Mouse (Mus musculus): ENCODE results near the gene Gm10719.
"Not testable (repeated sequence)": the region's sequence is repeated elsewhere in the genome, so short reads cannot be mapped to it uniquely, and the experiment has no call there.

DNA sequence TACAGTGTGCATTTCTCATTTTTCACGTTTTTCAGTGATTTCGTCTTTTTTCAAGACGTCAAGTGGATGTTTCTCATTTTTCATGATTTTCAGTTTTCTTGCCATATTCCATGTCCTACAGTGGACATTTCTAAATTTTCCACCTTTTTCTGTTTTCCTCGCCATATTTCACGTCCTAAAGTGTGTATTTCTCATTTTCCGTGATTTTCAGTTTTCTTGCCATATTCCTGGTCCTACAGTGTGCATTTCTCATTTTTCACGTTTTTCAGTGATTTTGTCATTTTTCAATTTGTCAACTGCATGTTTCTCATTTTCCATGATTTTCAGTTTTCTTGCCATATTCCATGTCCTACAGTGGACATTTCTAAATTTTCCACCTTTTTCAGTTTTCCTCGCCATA, 17.1 kb downstream of the Gm10719 start, which contains the start of gene Gm17535:
- not testable (repeated sequence) for TF ChIP-seq CTCF (conservative IDR thresholded peaks at IDR 0.05; ENCODE audit: insufficient read depth, insufficient read length, low read depth, low read length); POLR2A (IDR thresholded peaks at IDR 0.05; ENCODE audit: low read depth, low read length)
